Mouse (Mus musculus) lung, adult 2 months (tissue): Measurements from ENCODE around the gene Klhdc8b.

ENCODE experiments used
- CTCF ChIP-seq: fragments of 200-500 bp; IDR thresholded peaks from 2 replicates; pipeline ENCODE4 v1.5.1; 2011; ENCODE audit warnings: mild to moderate bottlenecking, low read length, control low read depth; ENCODE audit not compliant: insufficient read depth
- POLR2A ChIP-seq: fragments of 200-500 bp; IDR thresholded peaks from 2 replicates; pipeline ENCODE4 v1.6.1; 2011; ENCODE audit warnings: low read depth, mild to moderate bottlenecking, control low read depth, low read length, borderline replicate concordance; ENCODE audit errors: extremely low read depth

GRCm38 (mm10) chr9:108441236-108441919 is 20.0 kb downstream of the Klhdc8b start:
- no peak for TF ChIP-seq CTCF
- no peak for TF ChIP-seq POLR2A
